Mouse (Mus musculus) megakaryocyte progenitor cell, adult 5-6 weeks (primary cell): ENCODE results near the gene Pkhd1. TPM values are rescaled to one million over a fixed set of nuclear protein-coding genes. Genes with fewer than 3 reads are reported as not detected.

Experiments used
- ATAC-seq: replicated peaks from 2 replicates; pipeline ENCODE4 v1.8.0; 2016; ENCODE audit warnings: mild to moderate bottlenecking, moderate TSS enrichment, inconsistent platforms; ENCODE audit not compliant: poor library complexity
- total RNA-seq, 2 experiments: library from RNA; stranded (forward) in 1 of 2; stranded (reverse) in 1 of 2; fragments of 157-497, 149-512 nt in 1 of 2; fragments of 200-1000 nt in 1 of 2; gene quantifications; 2 replicates each; pipeline versions ENCODE4 v1.2.3 to v1.2.4; 2015 to 2017

Gene Pkhd1
- total RNA-seq, 2 experiments from 2014 or later = not detected

GRCm38 (mm10) chr1:20017619-20018018 is 600.2 kb downstream of the Pkhd1 start:
- no peak for ATAC-seq

Other genes with a start within 250 kb of the Pkhd1 start
- not detected in 2 replicates for gene Il17a, start 112.8 kb upstream of the Pkhd1 start, total RNA-seq (2015)
- gene Il17a, start 112.8 kb upstream of the Pkhd1 start, total RNA-seq (2017) = not detected in 2 replicates
- gene Il17f, start 172.6 kb upstream of the Pkhd1 start, total RNA-seq (2015) = 0.30 TPM in 1 of 2 replicates, not detected in the other
- gene Il17f, start 172.6 kb upstream of the Pkhd1 start, total RNA-seq (2017) = 0.50 TPM in 1 of 2 replicates, not detected in the other
- gene Mcm3, start 202.2 kb upstream of the Pkhd1 start, total RNA-seq (2015) = 640 and 673 TPM in 2 replicates
- gene Mcm3, start 202.2 kb upstream of the Pkhd1 start, total RNA-seq (2017) = 300 and 306 TPM in 2 replicates